Mouse (Mus musculus): ENCODE data around the gene Dnajb2.

DNA sequence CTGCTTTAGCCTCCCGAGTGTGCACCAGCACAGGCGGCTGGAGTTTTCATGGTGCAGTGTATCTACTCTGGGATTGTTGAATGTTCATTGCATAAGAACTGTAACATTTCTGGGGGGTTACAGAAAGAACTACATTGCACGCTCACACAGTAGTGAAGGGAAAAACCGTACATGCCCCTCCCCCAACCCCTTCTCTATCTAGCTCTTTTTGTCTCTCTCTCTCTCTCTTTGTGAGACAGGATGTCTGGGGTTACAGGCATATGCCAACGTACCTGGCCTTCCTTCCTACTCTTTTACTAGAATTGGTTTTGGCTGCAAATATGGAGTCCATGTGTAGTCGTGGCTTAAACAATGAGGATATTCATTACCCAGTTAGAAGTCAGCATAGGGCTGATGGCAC is 13.3 kb upstream of the Dnajb2 start:
- TF ChIP-seq CTCF (IDR thresholded peaks at IDR 0.05; ENCODE audit: extremely low read depth, insufficient read depth, insufficient read length, insufficient replicate concordance) (no peak), POLR2A (IDR thresholded peaks at IDR 0.05; ENCODE audit: low read depth, low read length) (no peak)
